Mouse (Mus musculus) heart, adult 2 months (tissue): ENCODE results near the gene Olfr1039. TPM values are rescaled to one million over a fixed set of nuclear protein-coding genes. Genes with fewer than 3 reads are reported as not detected.
"Not testable (repeated sequence)": the region's sequence is repeated elsewhere in the genome, so short reads cannot be mapped to it uniquely, and the experiment has no call there.

Source experiments
- DNase-seq, 2 experiments: peaks; one replicate each; pipeline ENCODE4 v3.0.0; 2021
- H3K27ac ChIP-seq: fragments of 200-600 bp; 2 replicates; pipeline ENCODE4 v1.8.1; 2022
- H3K27me3 ChIP-seq: fragments of 200-500 bp; 2 replicates; pipeline ENCODE4 v1.6.1; 2012; ENCODE audit warnings: mild to moderate bottlenecking, low read length, inconsistent platforms, mixed read lengths; ENCODE audit not compliant: control insufficient read depth, insufficient read depth
- H3K36me3 ChIP-seq: fragments of 200-500 bp; 2 replicates; pipeline ENCODE4 v1.6.1; 2012; ENCODE audit warnings: low read length, inconsistent platforms; ENCODE audit not compliant: control insufficient read depth, insufficient read depth
- H3K4me1 ChIP-seq: fragments of 200-500 bp; 2 replicates; pipeline ENCODE4 v1.6.1; 2011; ENCODE audit warnings: low read length; ENCODE audit not compliant: control insufficient read depth, insufficient read depth
- H3K4me3 ChIP-seq: fragments of 200-600 bp; 2 replicates; pipeline ENCODE4 v1.8.1; 2022
- H3K79me2 ChIP-seq: fragments of 200-500 bp; replicated peaks from 2 replicates; pipeline ENCODE4 v1.6.1; 2012; ENCODE audit warnings: mild to moderate bottlenecking, inconsistent platforms, low read length, moderate library complexity, mixed read lengths; ENCODE audit not compliant: control insufficient read depth, insufficient read depth
- H3K9ac ChIP-seq: fragments of 200-500 bp; 2 replicates; pipeline ENCODE4 v1.6.1; 2012; ENCODE audit warnings: low read depth, mild to moderate bottlenecking, control low read depth, inconsistent platforms, low read length, mixed read lengths
- CTCF ChIP-seq: fragments of 200-600 bp; IDR thresholded peaks from 2 replicates; pipeline ENCODE4 v1.8.1; 2022; ENCODE audit warnings: antibody characterized with exemption, mild to moderate bottlenecking, moderate library complexity
- EP300 ChIP-seq: fragments of 200-500 bp; IDR thresholded peaks from 2 replicates; pipeline ENCODE4 v1.6.1; 2011; ENCODE audit warnings: low read depth, low read length, control low read depth; ENCODE audit not compliant: insufficient read depth
- POLR2A ChIP-seq: fragments of 200-500 bp; IDR thresholded peaks from 2 replicates; pipeline ENCODE4 v1.6.1; 2011; ENCODE audit warnings: mild to moderate bottlenecking, low read depth, low read length, control low read depth; ENCODE audit not compliant: insufficient read depth
- WGBS: fragments of 180-500 bp; shearing (Covaris S2); methylation state at CpG from one replicate; pipeline ENCODE4 v1.1.7; 2018; 5-methylcytosine and 5-hydroxymethylcytosine counted together
- intact Hi-C: fragments of 180-260 bp; cut with DNase I; formaldehyde crosslinking; loops from one replicate; pipeline ENCODE4 v1.15.1; 2025
- polyA plus RNA-seq: library from polyadenylated mRNA; depleted of rRNA; stranded (reverse); fragments of >200 nt; gene quantifications from 2 replicates; pipeline ENCODE4 v1.2.3, GENCODE M21; 2012; rRNA removed
- total RNA-seq, 2 experiments: library from RNA; stranded (reverse); gene quantifications; 2 replicates each; pipeline ENCODE4 v1.2.3; 2021

Gene Olfr1039
- total and polyA plus RNA-seq, 3 experiments = not detected

DNA sequence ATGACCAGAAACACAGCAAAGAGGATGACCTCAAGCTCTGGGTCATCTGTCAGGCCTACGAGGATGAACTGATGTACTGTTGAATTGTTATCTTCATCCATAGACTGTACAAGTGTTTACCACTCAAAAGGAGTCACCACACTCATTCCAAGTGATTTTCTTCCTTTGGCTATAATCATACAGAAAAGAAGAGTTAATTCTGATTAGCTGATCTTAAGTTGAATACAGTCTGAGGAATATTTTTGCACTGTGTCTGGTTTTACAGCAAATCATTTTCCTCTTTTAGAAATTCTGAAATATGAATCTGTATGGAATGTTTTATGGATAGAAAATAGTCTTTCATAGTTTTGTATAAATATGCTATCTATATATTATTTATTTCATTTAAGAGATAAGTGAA is 10.9 kb upstream of the Olfr1039 start, which contains the start of gene Olfr1040:
Gene Olfr1040, minus strand, starts transcription at position 101 of the 400 bp plus-strand sequence.
- no peak within 1 kb of the TSS for H3K9ac ChIP-seq
- H3K79me2 ChIP-seq = no peaks in the 10 kb centered on the region
- intact Hi-C loops = no loop called here
- H3K36me3 ChIP-seq = no peaks in the 10 kb centered on the region
- no peak for TF ChIP-seq EP300
- no peak for TF ChIP-seq POLR2A
- no peak for TF ChIP-seq CTCF
- no peaks in the 10 kb centered on the region for H3K4me1 ChIP-seq
- no peaks in the 10 kb centered on the region for H3K27me3 ChIP-seq
- no peak for DNase-seq
- no peak within 1 kb of the TSS for H3K4me3 ChIP-seq
- H3K27ac ChIP-seq = no peak within 1 kb of the TSS
- WGBS = 58% methylated on average over 1 of the region's 1 CpGs

DNA sequence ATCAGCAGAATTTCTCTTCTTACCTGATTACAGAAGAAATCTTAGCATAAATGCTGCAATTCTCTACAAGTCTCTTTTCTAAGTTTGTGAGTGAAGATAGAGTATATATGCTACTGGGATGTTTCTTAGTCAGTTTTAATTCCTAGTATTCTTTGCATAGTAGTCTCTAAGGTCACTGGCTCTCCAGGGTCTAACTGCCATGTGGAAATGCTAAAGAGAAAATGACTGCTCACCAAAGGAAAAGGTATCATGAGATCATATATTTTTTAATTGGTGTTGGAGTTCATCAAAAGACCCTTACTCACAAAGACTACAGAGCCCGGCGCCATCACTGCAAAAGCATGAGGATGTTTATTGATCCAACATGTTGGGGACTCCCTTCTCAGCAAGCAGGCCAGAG is 48.4 kb downstream of the Olfr1039 start, which contains the start of gene Olfr1037:
Gene Olfr1037, minus strand, starts transcription at position 101 of the 400 bp plus-strand sequence.
- Histone ChIP-seq H3K27me3 (no peaks in the 10 kb centered on the region), H3K36me3 (no peaks in the 10 kb centered on the region), H3K9ac (no peak within 1 kb of the TSS), H3K79me2 (no peaks in the 10 kb centered on the region), H3K4me1 (no peaks in the 10 kb centered on the region), H3K27ac (no peak within 1 kb of the TSS), H3K4me3 (no peak within 1 kb of the TSS)
- intact Hi-C loops = no loop called here
- no peak for DNase-seq
- 84% methylated on average over 2 of the region's 2 CpGs for WGBS
- TF ChIP-seq POLR2A = no peak
- TF ChIP-seq EP300 = no peak
- no peak for TF ChIP-seq CTCF

DNA sequence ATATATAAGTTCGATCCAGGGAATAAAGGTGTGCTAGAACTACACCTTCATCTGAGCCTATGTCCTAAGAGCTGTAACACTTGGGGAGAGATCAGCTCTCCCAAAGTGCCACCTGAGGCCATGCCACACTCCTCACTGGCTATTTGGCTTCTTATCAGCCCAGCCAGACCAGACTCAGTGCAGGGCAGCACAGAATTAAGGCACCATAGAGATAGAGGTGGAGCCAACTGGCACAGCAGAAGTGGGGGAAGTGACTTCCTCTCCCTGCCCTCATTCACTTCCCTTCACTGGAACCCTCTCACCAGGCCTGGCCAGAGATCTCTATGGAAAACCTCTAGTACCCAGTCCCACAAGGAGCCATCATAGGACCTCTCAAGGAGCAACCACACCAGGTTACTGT is 55.2 kb downstream of the Olfr1039 start:
- H3K36me3 ChIP-seq, intact Hi-C loops, H3K4me1 ChIP-seq, H3K27ac ChIP-seq, H3K9ac ChIP-seq, H3K79me2 ChIP-seq, H3K27me3 ChIP-seq, H3K4me3 ChIP-seq, DNase-seq: not testable (repeated sequence)
- 68% methylated on average over 1 of the region's 1 CpGs for WGBS

Other genes with a start within 250 kb of the Olfr1039 start
- gene Olfr1024, start 230.9 kb downstream of the Olfr1039 start, total RNA-seq = not detected
- not detected in 2 replicates for gene Olfr1024, start 230.9 kb downstream of the Olfr1039 start, polyA plus RNA-seq
- gene Olfr1025-ps1, start 220.7 kb downstream of the Olfr1039 start, total RNA-seq = not detected
- not detected in 2 replicates for gene Olfr1025-ps1, start 220.7 kb downstream of the Olfr1039 start, polyA plus RNA-seq
- not detected for gene Olfr1026, start 214.4 kb downstream of the Olfr1039 start, total RNA-seq
- gene Olfr1026, start 214.4 kb downstream of the Olfr1039 start, polyA plus RNA-seq = not detected in 2 replicates
- gene Olfr1028, start 185.5 kb downstream of the Olfr1039 start, total RNA-seq = not detected
- gene Olfr1028, start 185.5 kb downstream of the Olfr1039 start, polyA plus RNA-seq = not detected in 2 replicates
- gene Olfr1029, start 162.0 kb downstream of the Olfr1039 start, total RNA-seq = not detected
- gene Olfr1029, start 162.0 kb downstream of the Olfr1039 start, polyA plus RNA-seq = 0.20 TPM in 2 replicates
- not detected for gene Olfr1030, start 156.7 kb downstream of the Olfr1039 start, total RNA-seq
- gene Olfr1030, start 156.7 kb downstream of the Olfr1039 start, polyA plus RNA-seq = not detected in 2 replicates
- not detected for gene Olfr1031, start 145.6 kb downstream of the Olfr1039 start, total RNA-seq
- not detected in 2 replicates for gene Olfr1031, start 145.6 kb downstream of the Olfr1039 start, polyA plus RNA-seq
- gene Olfr1032, start 130.4 kb downstream of the Olfr1039 start, total RNA-seq = not detected
- gene Olfr1032, start 130.4 kb downstream of the Olfr1039 start, polyA plus RNA-seq = not detected in 2 replicates
- gene Olfr1033, start 115.3 kb downstream of the Olfr1039 start, total RNA-seq = 1 to 10 TPM; 4.7 to 7.0 TPM
- gene Olfr1033, start 115.3 kb downstream of the Olfr1039 start, polyA plus RNA-seq = 1.6 and 4.5 TPM in 2 replicates
- under 1 TPM; 0.10 to 0.16 TPM for gene Olfr1034, start 90.1 kb downstream of the Olfr1039 start, total RNA-seq
- gene Olfr1034, start 90.1 kb downstream of the Olfr1039 start, polyA plus RNA-seq = 0.20 and 0.73 TPM in 2 replicates
- gene Olfr1036, start 61.9 kb downstream of the Olfr1039 start, total RNA-seq = not detected
- gene Olfr1036, start 61.9 kb downstream of the Olfr1039 start, polyA plus RNA-seq = not detected in 2 replicates
- not detected for gene Olfr1037, start 48.5 kb downstream of the Olfr1039 start, total RNA-seq
- not detected in 2 replicates for gene Olfr1037, start 48.5 kb downstream of the Olfr1039 start, polyA plus RNA-seq
- gene Olfr1040, start 10.8 kb upstream of the Olfr1039 start, total RNA-seq = not detected
- gene Olfr1040, start 10.8 kb upstream of the Olfr1039 start, polyA plus RNA-seq = not detected in 2 replicates
- gene Olfr1042, start 25.9 kb upstream of the Olfr1039 start, total RNA-seq = not detected
- gene Olfr1042, start 25.9 kb upstream of the Olfr1039 start, polyA plus RNA-seq = not detected in 2 replicates
- not detected for gene Olfr1043, start 31.6 kb upstream of the Olfr1039 start, total RNA-seq
- not detected in 2 replicates for gene Olfr1043, start 31.6 kb upstream of the Olfr1039 start, polyA plus RNA-seq
- gene Olfr1044, start 41.9 kb upstream of the Olfr1039 start, total RNA-seq = not detected
- not detected in 2 replicates for gene Olfr1044, start 41.9 kb upstream of the Olfr1039 start, polyA plus RNA-seq
- gene Olfr52, start 49.8 kb upstream of the Olfr1039 start, total RNA-seq = not detected
- gene Olfr52, start 49.8 kb upstream of the Olfr1039 start, polyA plus RNA-seq = not detected in 2 replicates
- not detected for gene Olfr1045, start 67.1 kb upstream of the Olfr1039 start, total RNA-seq
- not detected in 2 replicates for gene Olfr1045, start 67.1 kb upstream of the Olfr1039 start, polyA plus RNA-seq
- not detected for gene Olfr1046, start 83.4 kb upstream of the Olfr1039 start, total RNA-seq
- gene Olfr1046, start 83.4 kb upstream of the Olfr1039 start, polyA plus RNA-seq = not detected in 2 replicates
- not detected for gene Olfr1047, start 95.5 kb upstream of the Olfr1039 start, total RNA-seq
- not detected in 2 replicates for gene Olfr1047, start 95.5 kb upstream of the Olfr1039 start, polyA plus RNA-seq
- gene Olfr1048, start 104.4 kb upstream of the Olfr1039 start, total RNA-seq = not detected
- gene Olfr1048, start 104.4 kb upstream of the Olfr1039 start, polyA plus RNA-seq = not detected in 2 replicates
- gene Olfr1049, start 122.4 kb upstream of the Olfr1039 start, total RNA-seq = not detected
- gene Olfr1049, start 122.4 kb upstream of the Olfr1039 start, polyA plus RNA-seq = not detected in 2 replicates
- gene Olfr1051, start 143.2 kb upstream of the Olfr1039 start, total RNA-seq = not detected
- gene Olfr1051, start 143.2 kb upstream of the Olfr1039 start, polyA plus RNA-seq = not detected in 2 replicates
- not detected for gene Olfr1052, start 156.5 kb upstream of the Olfr1039 start, total RNA-seq
- gene Olfr1052, start 156.5 kb upstream of the Olfr1039 start, polyA plus RNA-seq = not detected in 2 replicates
- gene Olfr1053, start 179.4 kb upstream of the Olfr1039 start, total RNA-seq = not detected
- not detected in 2 replicates for gene Olfr1053, start 179.4 kb upstream of the Olfr1039 start, polyA plus RNA-seq
- not detected for gene Olfr1054, start 199.5 kb upstream of the Olfr1039 start, total RNA-seq
- not detected in 2 replicates for gene Olfr1054, start 199.5 kb upstream of the Olfr1039 start, polyA plus RNA-seq
- gene Olfr1055, start 214.4 kb upstream of the Olfr1039 start, total RNA-seq = not detected
- gene Olfr1055, start 214.4 kb upstream of the Olfr1039 start, polyA plus RNA-seq = not detected in 2 replicates
- not detected for gene Olfr1056, start 226.5 kb upstream of the Olfr1039 start, total RNA-seq
- not detected in 2 replicates for gene Olfr1056, start 226.5 kb upstream of the Olfr1039 start, polyA plus RNA-seq
- gene Olfr1057, start 242.5 kb upstream of the Olfr1039 start, total RNA-seq = not detected
- gene Olfr1057, start 242.5 kb upstream of the Olfr1039 start, polyA plus RNA-seq = not detected in 2 replicates